Mouse (Mus musculus): ENCODE measurements around the gene Gm9817. TPM values are rescaled to one million over a fixed set of nuclear protein-coding genes. Genes with fewer than 3 reads are reported as not detected.
A peak's percentile ranks its signal among the peaks of the same experiment; 100 is the strongest.

Gene Gm9817
- total RNA-seq, 1 experiment from 2014 or later, result not detected

DNA sequence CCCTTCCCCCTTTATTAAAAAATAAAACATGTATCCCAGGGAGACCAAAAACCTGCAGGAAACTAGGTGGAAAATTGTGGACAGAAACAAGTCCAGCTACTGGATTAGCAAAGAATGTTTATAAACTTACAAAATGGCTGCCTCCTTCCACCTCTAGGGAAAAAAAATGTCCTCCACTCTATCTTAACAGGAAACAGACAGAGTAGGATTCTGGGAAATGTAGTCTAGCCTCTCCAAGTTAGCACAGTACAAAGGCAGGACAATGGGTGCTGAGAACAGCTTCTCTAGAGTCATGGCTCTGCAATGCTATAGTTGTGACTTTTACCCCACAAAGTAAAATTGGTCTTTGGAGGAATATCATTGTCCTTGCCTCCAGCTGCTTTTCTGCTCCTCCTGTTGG is 3.5 kb upstream of the Gm9817 start:
- no peak for ATAC-seq (replicated peaks in 1 of 2; ENCODE audit: insufficient read depth in 1 of 2, low FRiP score in 2 of 2, low TSS enrichment in 1 of 2, low read depth in 1 of 2, poor library complexity in 2 of 2, severe bottlenecking in 2 of 2)

DNA sequence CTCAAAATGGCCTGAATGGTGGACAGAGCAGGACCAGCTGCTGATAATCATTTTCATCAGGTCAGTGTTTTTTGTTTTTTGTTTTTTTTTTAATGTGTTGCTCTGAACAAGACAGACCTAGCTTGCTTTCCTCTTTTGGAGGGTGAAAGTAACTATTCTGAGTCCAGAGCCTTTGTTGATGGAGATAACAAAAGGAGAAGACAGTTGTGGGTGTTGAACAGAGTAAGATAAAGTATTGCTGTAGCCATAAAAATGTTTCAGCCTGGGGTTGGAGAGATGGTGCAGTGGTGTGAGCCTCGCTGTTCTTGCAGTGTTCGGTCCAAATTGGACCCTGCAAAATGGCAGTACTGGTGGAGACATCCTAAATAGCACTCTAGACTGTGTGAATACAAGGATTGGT is 2.8 kb upstream of the Gm9817 start:
- no peak for ATAC-seq (replicated peaks in 1 of 2; ENCODE audit: insufficient read depth in 1 of 2, low FRiP score in 2 of 2, low TSS enrichment in 1 of 2, low read depth in 1 of 2, poor library complexity in 2 of 2, severe bottlenecking in 2 of 2)

DNA sequence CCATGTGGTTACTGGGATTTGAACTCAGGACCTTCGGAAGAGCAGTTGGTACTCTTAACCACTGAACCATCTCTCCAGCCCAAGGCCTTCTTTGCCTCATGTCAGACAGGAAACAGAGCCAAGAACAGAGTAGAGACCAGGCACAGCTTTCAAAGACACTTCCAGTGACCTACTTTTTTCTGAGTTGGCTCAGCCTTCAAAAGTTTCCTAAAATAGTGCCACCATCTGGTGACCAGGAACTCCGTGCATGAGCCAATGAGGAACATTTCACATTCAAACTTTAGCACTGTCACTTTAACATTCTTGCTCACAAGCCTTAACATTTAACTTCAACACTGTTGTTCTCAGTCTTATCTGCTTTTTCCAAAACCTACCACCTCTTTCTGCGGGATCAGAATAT is 2.3 kb downstream of the Gm9817 start:
- no peak for ATAC-seq (replicated peaks in 1 of 2; ENCODE audit: insufficient read depth in 1 of 2, low FRiP score in 2 of 2, low TSS enrichment in 1 of 2, low read depth in 1 of 2, poor library complexity in 2 of 2, severe bottlenecking in 2 of 2)

DNA sequence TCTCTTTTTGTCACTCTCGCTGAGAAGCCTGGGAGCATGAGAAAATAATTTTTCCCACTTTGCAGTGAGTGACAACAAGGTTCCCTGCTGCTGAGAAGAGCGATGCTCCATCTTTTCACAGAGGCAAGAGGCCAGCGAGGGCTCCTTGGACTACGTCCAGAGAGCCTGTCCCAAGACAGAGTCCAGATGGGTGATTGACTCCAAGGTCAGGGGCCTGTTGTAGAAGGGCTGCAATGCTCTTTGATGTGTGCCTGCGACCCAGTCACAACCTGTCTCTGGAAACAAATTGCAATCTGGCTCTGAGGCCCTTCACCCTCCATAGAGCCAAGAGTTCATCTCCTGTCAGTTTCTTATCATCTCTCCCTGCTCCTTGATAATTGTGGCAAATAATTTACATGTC is 5.2 kb downstream of the Gm9817 start:
- no peak for ATAC-seq (replicated peaks in 1 of 2; ENCODE audit: insufficient read depth in 1 of 2, low FRiP score in 2 of 2, low TSS enrichment in 1 of 2, low read depth in 1 of 2, poor library complexity in 2 of 2, severe bottlenecking in 2 of 2)

DNA sequence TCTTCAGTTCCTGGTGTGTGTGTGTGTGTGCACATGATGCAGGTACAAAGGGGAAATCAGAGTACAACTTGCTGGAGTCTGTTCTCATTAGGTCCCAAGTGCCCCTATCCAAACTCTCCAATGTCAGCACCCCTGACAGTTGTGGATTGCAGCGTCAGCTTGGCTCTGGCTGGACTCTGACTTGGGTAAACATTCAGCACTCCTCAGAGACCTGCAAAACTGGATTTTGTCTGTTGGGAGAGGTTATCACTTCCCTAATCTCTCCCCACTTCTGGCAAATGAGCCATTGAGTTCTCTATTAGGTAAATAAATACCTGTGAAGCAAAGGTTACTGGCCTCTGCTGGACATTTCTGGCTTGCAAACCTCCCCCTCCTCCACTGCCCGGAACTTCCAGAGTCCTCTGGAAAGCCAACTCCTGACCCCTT is 10.3 kb downstream of the Gm9817 start:
- no peak for ATAC-seq (replicated peaks in 1 of 2; ENCODE audit: insufficient read depth in 1 of 2, low FRiP score in 2 of 2, low TSS enrichment in 1 of 2, low read depth in 1 of 2, poor library complexity in 2 of 2, severe bottlenecking in 2 of 2)

DNA sequence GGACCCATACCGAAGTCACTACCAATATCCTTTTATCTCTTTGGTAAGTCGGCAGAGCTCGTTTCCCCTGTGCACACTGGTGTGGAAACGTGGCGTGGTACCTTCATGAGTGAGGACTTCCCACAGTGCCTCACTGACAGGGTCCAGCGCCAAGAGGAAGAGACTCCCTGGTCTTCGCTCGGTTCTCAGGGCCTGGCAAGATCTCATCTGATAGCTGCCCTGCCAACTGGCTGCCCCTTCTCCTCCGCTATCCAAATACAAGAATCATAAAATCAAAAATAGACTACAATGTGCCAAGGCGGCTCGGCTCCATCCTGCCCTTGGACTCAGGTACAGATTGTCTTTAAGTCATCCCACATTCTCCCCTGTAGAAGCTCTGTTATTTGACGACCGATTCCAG is 11.4 kb downstream of the Gm9817 start:
- ATAC-seq (replicated peaks in 1 of 2; ENCODE audit: insufficient read depth in 1 of 2, low FRiP score in 2 of 2, low TSS enrichment in 1 of 2, low read depth in 1 of 2, poor library complexity in 2 of 2, severe bottlenecking in 2 of 2), result no peak

DNA sequence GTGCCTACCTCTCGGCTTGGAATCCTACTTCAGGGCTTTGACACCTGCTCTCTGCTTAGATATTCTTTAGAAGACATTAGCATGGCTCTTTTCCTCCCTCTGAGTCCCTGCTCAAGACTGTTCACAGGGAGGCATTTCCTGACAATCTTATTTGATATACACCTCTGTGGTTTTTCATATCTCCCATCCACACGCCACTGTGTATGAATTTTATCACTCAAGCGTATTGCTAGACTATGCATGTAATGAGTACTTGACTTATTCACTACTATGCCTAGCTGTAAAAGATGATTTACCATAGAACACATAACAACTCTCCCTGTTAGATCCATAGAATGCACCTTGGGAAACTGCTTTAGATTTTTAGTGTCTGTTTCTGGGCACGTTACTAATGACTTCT is 14.3 kb downstream of the Gm9817 start:
- no peak for ATAC-seq (replicated peaks in 1 of 2; ENCODE audit: insufficient read depth in 1 of 2, low FRiP score in 2 of 2, low TSS enrichment in 1 of 2, low read depth in 1 of 2, poor library complexity in 2 of 2, severe bottlenecking in 2 of 2)

DNA sequence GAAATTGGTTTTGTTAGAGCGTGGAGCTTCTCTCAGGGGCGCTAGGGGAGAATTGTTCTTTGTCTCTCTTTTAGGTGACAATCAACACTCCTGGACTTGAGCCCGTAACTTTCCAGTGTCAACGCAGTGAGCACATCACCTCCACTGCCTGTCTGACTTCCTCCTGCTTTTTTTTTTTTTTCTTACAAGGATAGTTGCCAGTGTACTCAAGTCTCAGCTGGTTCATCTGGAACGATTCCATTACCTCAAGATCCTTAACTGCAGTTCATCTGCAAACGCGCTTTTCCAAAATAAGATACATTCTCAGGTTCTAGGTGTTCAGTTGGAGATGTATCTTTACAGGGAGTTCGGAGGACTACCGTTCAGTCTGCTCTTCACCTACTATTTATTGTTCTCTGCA is 16.5 kb downstream of the Gm9817 start:
- ATAC-seq (replicated peaks in 1 of 2; ENCODE audit: insufficient read depth in 1 of 2, low FRiP score in 2 of 2, low TSS enrichment in 1 of 2, low read depth in 1 of 2, poor library complexity in 2 of 2, severe bottlenecking in 2 of 2), result no peak

DNA sequence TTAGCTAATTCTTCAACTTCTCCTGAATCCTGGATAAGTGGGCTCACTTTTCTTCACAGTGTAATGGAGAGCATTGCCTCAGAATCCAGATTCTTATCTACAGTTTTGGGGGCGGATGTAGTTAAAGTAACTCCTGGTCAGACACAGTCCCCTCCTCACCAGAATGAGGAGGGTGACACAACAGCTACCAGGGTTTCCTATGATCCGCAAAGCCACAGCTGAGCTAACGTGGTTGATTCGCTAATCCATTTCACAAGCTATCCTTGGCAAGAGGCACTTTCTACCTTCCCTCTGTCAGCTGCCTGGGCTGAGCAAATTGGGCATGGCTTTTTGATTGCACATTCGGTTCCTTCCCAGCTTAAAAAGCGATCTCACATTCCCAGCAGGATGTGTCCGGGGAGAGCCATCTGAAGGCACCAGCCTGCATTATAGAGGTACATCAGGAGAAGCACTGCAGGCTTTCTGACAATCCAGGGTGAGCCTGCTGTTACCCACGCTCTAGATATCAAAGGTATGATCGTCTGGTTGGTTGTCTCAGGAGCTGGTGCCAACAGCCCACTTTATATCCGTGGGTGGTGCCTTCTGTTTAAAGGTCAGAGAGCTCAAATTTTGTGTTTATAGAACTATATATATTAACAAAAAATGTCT is 21.2 kb downstream of the Gm9817 start:
- ATAC-seq (replicated peaks in 1 of 2; ENCODE audit: insufficient read depth in 1 of 2, low FRiP score in 2 of 2, low TSS enrichment in 1 of 2, low read depth in 1 of 2, poor library complexity in 2 of 2, severe bottlenecking in 2 of 2), result no peak; a peak in 1 of 4 replicates

DNA sequence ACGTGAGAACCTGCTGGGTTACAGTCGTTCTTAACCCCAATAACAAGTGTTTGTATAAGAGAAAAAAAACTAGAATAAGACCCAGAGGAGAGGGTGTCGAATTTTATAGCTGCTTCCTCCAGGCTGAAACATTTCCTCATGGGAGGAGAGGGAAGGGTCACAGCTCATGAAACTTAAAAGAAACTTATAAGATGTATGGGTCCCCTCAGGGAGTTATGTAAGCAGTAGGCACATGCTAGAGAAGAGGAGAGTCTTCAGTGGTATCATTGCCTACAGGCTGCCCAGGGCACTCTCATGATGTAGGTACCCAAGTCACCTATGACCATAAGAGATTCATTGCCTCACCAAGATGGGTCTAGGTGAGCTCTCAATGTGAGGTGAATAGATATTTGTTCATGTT is 28.0 kb downstream of the Gm9817 start:
- ATAC-seq (replicated peaks in 1 of 2; ENCODE audit: insufficient read depth in 1 of 2, low FRiP score in 2 of 2, low TSS enrichment in 1 of 2, low read depth in 1 of 2, poor library complexity in 2 of 2, severe bottlenecking in 2 of 2), result no peak

DNA sequence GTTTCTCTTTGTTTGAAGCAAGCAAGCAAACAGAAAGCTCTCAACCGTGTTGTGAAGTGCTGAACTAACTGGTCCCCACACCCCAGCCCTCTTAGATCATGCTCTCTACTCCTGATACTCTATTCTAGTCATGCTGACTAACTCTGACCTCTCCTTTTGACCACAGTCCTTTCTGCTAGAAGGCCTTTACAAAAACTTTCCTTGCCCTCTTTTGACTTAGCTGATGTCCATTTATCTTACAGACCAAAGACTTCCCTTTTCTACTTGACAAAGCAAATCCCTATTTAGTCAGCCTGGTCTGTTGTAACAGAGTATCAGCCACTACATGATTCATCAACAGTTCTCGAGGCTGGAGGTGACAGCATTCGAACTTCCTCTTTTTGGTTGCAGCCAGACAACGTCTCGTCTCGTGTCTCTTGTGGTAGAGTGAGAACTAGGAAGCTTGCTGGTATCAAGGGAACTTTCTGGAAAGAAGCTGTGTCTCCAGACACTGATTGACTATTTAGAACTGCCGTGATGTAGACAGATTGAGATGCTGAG is 30.4 kb downstream of the Gm9817 start:
- peak; percentile 95 to 96 for ATAC-seq (replicated peaks in 1 of 2; ENCODE audit: insufficient read depth in 1 of 2, low FRiP score in 2 of 2, low TSS enrichment in 1 of 2, low read depth in 1 of 2, poor library complexity in 2 of 2, severe bottlenecking in 2 of 2)

DNA sequence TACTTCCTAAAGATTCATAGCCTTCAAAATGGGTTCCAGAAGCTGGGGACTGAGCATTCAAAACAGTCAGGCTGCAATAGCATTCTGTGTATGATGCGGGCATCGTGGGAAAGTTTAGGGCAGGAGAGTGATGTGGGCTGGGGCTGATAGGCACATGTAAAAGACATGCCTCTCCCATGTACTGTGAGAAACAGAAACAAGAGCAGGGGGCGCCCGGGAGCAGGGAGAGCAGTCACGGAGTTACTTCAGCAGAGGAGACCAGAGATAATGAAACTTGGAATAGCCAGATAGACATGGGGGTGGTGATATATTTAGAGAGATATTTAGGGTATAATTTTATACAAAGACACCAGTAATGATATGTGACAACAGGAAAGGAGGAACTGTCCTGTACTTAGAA is 39.9 kb downstream of the Gm9817 start:
- no peak for ATAC-seq (replicated peaks in 1 of 2; ENCODE audit: insufficient read depth in 1 of 2, low FRiP score in 2 of 2, low TSS enrichment in 1 of 2, low read depth in 1 of 2, poor library complexity in 2 of 2, severe bottlenecking in 2 of 2)

DNA sequence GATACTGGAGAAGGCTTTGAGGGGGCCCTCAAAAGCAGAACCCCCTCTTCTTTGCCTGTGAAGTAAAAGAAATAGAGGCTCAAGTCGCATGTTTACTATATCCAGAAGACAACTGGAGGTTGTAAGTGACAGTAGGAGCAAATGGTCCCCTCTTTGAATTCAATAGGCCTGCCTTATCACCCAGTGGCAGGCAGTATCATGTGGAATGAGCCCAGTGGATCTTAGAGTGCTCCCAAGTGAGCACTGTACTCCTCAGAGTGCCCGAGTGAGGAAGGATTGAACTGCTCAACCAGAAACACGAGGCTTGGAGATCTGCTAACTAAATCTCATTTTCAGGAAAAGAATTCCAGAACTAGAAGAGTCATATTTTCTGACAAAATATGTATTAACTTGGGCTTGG is 40.3 kb downstream of the Gm9817 start:
- no peak for ATAC-seq (replicated peaks in 1 of 2; ENCODE audit: insufficient read depth in 1 of 2, low FRiP score in 2 of 2, low TSS enrichment in 1 of 2, low read depth in 1 of 2, poor library complexity in 2 of 2, severe bottlenecking in 2 of 2)

Other genes starting within 250 kb of the Gm9817 start
- 105 and 121 TPM in 2 replicates for gene Dtnbp1, start 76.5 kb upstream of the Gm9817 start, total RNA-seq (2017)